Mouse (Mus musculus) cerebellum, postnatal 25 days (tissue): ENCODE results near the gene Olfr482.

ENCODE experiments used
- DNase-seq, 2 experiments: peaks; one replicate each; pipeline ENCODE4 v3.0.0; 2021; ENCODE audit warnings: mixed read lengths in 2 of 2

Olfr482 gene

GRCm38 (mm10) chr7:108097486-108097885 lies at the start of gene Olfr482:
Gene Olfr482, minus strand, starts transcription at chr7:108097586.
- DNase-seq, result no peak

GRCm38 (mm10) chr7:108127349-108127748 lies 30.0 kb upstream of the Olfr482 start, which contains the start of gene Olfr484:
Gene Olfr484, minus strand, starts transcription at chr7:108127449.
- DNase-seq, result no peak

GRCm38 (mm10) chr7:108121416-108121815 lies 24.0 kb upstream of the Olfr482 start:
- DNase-seq, result no peak

DNA sequence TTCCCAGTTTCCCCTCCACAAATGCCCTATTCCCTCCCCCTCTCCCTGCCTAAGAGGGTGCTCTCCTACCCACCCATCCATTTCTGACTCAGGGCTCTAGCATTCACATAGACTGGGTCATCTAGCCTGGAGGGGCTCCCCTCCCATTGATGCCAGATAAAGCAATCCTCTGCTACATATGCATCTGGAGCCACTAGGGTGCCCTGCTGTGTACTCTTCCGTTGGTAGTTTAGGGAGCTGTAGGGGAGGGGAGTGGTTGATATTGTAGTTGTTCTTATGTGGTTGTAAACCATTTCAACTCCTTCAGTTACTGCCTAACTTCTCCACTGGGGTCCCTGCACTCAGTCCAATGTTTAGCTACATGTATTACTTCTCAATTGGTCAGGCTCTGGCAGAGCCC lies 23.3 kb upstream of the Olfr482 start:
- no peak for DNase-seq

- DNase-seq, result no peak
These were observed 3.2 kb upstream of the Olfr482 start, which contains the start of gene Olfr483 for GRCm38 (mm10) chr7:108100549-108100948. Gene Olfr483, plus strand, starts transcription at chr7:108100849.

- no peak for DNase-seq
These were observed 17.8 kb downstream of the Olfr482 start, which contains the start of gene Olfr481 for GRCm38 (mm10) chr7:108079555-108079954. Gene Olfr481, plus strand, starts transcription at chr7:108079855.

GRCm38 (mm10) chr7:108067246-108067645 lies 30.1 kb downstream of the Olfr482 start, which contains the start of gene Olfr480:
Gene Olfr480, minus strand, starts transcription at chr7:108067346.
- DNase-seq, result no peak

- DNase-seq, result no peak
These were observed 47.0 kb downstream of the Olfr482 start, which contains the start of gene Olfr479 for GRCm38 (mm10) chr7:108050393-108050792. Gene Olfr479, plus strand, starts transcription at chr7:108050693.
